Mouse (Mus musculus): ENCODE data around the gene Olfr1505. TPM values are rescaled to one million over a fixed set of nuclear protein-coding genes. Genes with fewer than 3 reads are reported as not detected.

Gene Olfr1505
- not detected in 2 replicates for polyA plus RNA-seq (2012; rRNA removed)

DNA sequence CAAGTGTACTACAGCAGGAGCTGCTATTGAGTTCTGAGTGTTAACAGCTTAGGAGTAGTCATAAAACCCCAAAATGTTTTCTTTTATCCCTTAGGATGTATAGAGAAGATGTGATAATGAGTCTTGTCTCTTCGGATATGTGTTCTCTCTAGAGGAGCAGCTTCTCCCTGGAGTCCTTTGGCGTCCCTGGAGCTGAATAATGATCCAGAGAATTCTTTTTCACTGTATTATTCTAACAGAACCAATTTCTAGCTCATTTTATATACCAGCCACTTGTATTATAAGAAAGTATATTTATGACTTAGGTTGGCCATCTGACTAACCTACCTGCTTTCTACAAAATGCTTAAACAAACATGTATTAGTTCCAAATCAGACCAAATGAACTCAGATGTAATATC, at the start of gene Olfr1505:
Gene Olfr1505 (plus strand): TSS at position 301 of the 400 bp plus-strand sequence.
- WGBS: 62% methylated on average over 2 of the region's 2 CpGs
- TF ChIP-seq POLR2A (IDR thresholded peaks at IDR 0.05; ENCODE audit: borderline replicate concordance, extremely low read depth, low read depth, low read length) (no peak), CTCF (IDR thresholded peaks at IDR 0.05; ENCODE audit: insufficient read depth, low read length) (no peak)
- H3K4me1 ChIP-seq (ENCODE audit: control insufficient read depth, insufficient read depth, low read length): no peaks in the 10 kb centered on the region
- no peak within 1 kb of the TSS for H3K4me3 ChIP-seq (replicated peaks; ENCODE audit: extremely low read depth, low read depth, low read length)
- no peak for DNase-seq

- TF ChIP-seq CTCF (IDR thresholded peaks at IDR 0.05; ENCODE audit: insufficient read depth, low read length) (no peak), POLR2A (IDR thresholded peaks at IDR 0.05; ENCODE audit: borderline replicate concordance, extremely low read depth, low read depth, low read length) (no peak)
- WGBS: 46% methylated on average over 1 of the region's 1 CpGs
- no peak within 1 kb of the TSS for H3K4me3 ChIP-seq (replicated peaks; ENCODE audit: extremely low read depth, low read depth, low read length)
- no peaks in the 10 kb centered on the region for H3K4me1 ChIP-seq (ENCODE audit: control insufficient read depth, insufficient read depth, low read length)
- DNase-seq: no peak
Observed at GRCm38 (mm10) chr19:13897828-13898227, 15.5 kb upstream of the Olfr1505 start, which contains the start of gene Olfr1504. Gene Olfr1504 (minus strand): TSS chr19:13897928.

Other genes starting within 250 kb of the Olfr1505 start
- not detected in 2 replicates for gene Olfr1491, start 216.3 kb upstream of the Olfr1505 start, polyA plus RNA-seq (2012; rRNA removed)
- not detected in 2 replicates for gene Olfr1493-ps1, start 190.3 kb upstream of the Olfr1505 start, polyA plus RNA-seq (2012; rRNA removed)
- gene Olfr1494, start 173.8 kb upstream of the Olfr1505 start, polyA plus RNA-seq (2012; rRNA removed): not detected in 2 replicates
- gene Olfr1495, start 148.9 kb upstream of the Olfr1505 start, polyA plus RNA-seq (2012; rRNA removed): not detected in 2 replicates
- not detected in 2 replicates for gene Olfr1496, start 135.7 kb upstream of the Olfr1505 start, polyA plus RNA-seq (2012; rRNA removed)
- gene Olfr1497, start 115.3 kb upstream of the Olfr1505 start, polyA plus RNA-seq (2012; rRNA removed): not detected in 2 replicates
- gene Olfr1499, start 94.1 kb upstream of the Olfr1505 start, polyA plus RNA-seq (2012; rRNA removed): not detected in 2 replicates
- gene Olfr1500, start 83.0 kb upstream of the Olfr1505 start, polyA plus RNA-seq (2012; rRNA removed): not detected in 2 replicates
- not detected in 2 replicates for gene Olfr1501, start 62.8 kb upstream of the Olfr1505 start, polyA plus RNA-seq (2012; rRNA removed)
- not detected in 2 replicates for gene Olfr1502, start 51.7 kb upstream of the Olfr1505 start, polyA plus RNA-seq (2012; rRNA removed)
- not detected in 2 replicates for gene Olfr1504, start 15.6 kb upstream of the Olfr1505 start, polyA plus RNA-seq (2012; rRNA removed)

Data from lung, adult 2 months (tissue).